Mouse (Mus musculus): ENCODE data around the gene Hmces.

DNA sequence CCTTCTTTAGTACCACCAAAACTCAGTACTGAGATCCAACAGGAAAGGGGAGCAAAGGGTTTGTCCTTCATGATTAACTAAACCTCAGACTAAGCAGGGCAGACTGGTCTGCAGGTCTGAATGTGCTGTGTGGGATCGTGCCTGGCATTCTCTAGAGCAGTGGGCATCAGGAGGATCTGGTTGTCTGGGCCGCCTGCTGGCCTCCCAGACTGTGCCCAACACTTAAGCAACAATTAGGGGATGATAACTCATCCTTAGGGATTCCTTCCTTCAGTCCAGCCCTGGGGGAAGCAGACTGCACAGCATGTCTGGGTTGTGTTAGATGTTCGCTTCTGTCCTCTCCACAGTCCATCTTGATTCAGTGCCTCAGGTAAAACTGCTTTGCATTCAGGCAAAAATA lies 25.2 kb downstream of the Hmces start:
- TF ChIP-seq POLR2A (IDR thresholded peaks at IDR 0.05; ENCODE audit: borderline replicate concordance, insufficient read depth, low read length) = no peak
- no peak for TF ChIP-seq CTCF (IDR thresholded peaks at IDR 0.05; ENCODE audit: borderline replicate concordance, insufficient read depth, low read depth, low read length)
